Mouse (Mus musculus) kidney, adult 2 months (tissue): ENCODE results near the gene Ppp2r3a. TPM values are rescaled to one million over a fixed set of nuclear protein-coding genes. Genes with fewer than 3 reads are reported as not detected.

Experiments used
- DNase-seq: peaks from one replicate; pipeline ENCODE4 v3.0.0; 2021
- H3K27ac ChIP-seq: fragments of 200-500 bp; 2 replicates; pipeline ENCODE4 v1.5.1; 2012; ENCODE audit warnings: low read depth, low read length, control low read depth, inconsistent platforms; ENCODE audit not compliant: insufficient read depth
- H3K27me3 ChIP-seq: fragments of 200-500 bp; replicated peaks from 2 replicates; pipeline ENCODE4 v1.6.1; 2012; ENCODE audit warnings: mild to moderate bottlenecking, moderate library complexity, low read length, inconsistent platforms; ENCODE audit not compliant: control insufficient read depth, insufficient read depth
- H3K36me3 ChIP-seq: fragments of 200-500 bp; 2 replicates; pipeline ENCODE4 v1.6.1; 2012; ENCODE audit warnings: mild to moderate bottlenecking, moderate library complexity, low read length, inconsistent platforms; ENCODE audit not compliant: control insufficient read depth, insufficient read depth
- H3K4me1 ChIP-seq: fragments of 200-500 bp; 2 replicates; pipeline ENCODE4 v1.6.1; 2011; ENCODE audit warnings: low read length; ENCODE audit not compliant: control insufficient read depth, insufficient read depth
- H3K4me3 ChIP-seq: fragments of 200-500 bp; 2 replicates; pipeline ENCODE4 v1.5.1; 2011; ENCODE audit warnings: mild to moderate bottlenecking, low read depth, low read length, control low read depth; ENCODE audit not compliant: insufficient read depth
- CTCF ChIP-seq: fragments of 200-500 bp; conservative IDR thresholded peaks from 2 replicates; pipeline ENCODE4 v1.5.1; 2011; ENCODE audit warnings: low read depth, mild to moderate bottlenecking, control low read depth, low read length, moderate library complexity, mixed read lengths; ENCODE audit not compliant: insufficient read depth, insufficient read length
- POLR2A ChIP-seq: fragments of 200-500 bp; IDR thresholded peaks from one replicate; pipeline ENCODE4 v1.6.1; 2011; ENCODE audit warnings: low read depth, low read length, control low read depth
- WGBS: fragments of 180-500 bp; shearing (Covaris S2); methylation state at CpG from one replicate; pipeline ENCODE4 v1.1.7; 2018; 5-methylcytosine and 5-hydroxymethylcytosine counted together
- polyA plus RNA-seq: library from polyadenylated mRNA; depleted of rRNA; stranded (reverse); fragments of >200 nt; gene quantifications from 2 replicates; pipeline ENCODE4 v1.2.3, GENCODE M21; 2012

The Ppp2r3a gene
- polyA plus RNA-seq, 1 experiment = 17.6 TPM

DNA sequence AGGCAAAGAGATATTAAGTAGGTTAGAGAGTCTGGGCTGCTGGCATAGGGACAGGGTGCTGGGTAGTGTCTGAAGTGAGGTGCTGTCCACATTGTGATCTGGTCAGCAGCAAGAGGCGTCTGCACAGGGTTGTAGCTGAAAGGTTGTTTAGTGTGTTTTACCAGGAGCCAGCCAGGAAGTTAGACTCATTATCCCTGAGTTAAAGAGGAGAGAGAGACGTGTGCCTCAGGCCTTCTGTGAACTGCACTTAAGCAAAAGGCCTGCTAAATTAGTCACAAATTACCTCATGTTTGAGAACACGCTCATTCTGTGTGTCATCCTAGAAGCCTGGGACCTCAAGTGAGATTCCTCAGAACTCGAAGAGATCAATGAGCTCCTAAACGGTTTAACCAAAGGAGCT, 18.4 kb upstream of the Ppp2r3a start:
- TF ChIP-seq POLR2A = no peak
- no peak for TF ChIP-seq CTCF
- WGBS = 40% methylated on average over 5 of the region's 5 CpGs
- no peak overlapping the region for H3K4me3 ChIP-seq
- H3K27me3 ChIP-seq = no peaks in the 10 kb centered on the region
- H3K27ac ChIP-seq = peak overlapping the region; percentile 98
- H3K36me3 ChIP-seq = no peaks in the 10 kb centered on the region
- H3K4me1 ChIP-seq = peaks cover 47% of the 10 kb centered on the region
- DNase-seq = no peak

GRCm38 (mm10) chr9:101266043-101266442, 14.4 kb upstream of the Ppp2r3a start:
- DNase-seq = peak; percentile 79
- peaks cover 39% of the 10 kb centered on the region for H3K4me1 ChIP-seq
- H3K36me3 ChIP-seq = no peaks in the 10 kb centered on the region
- H3K27me3 ChIP-seq = no peaks in the 10 kb centered on the region
- peak overlapping the region; percentile 72 for H3K27ac ChIP-seq
- TF ChIP-seq POLR2A = no peak
- WGBS = 37% methylated on average over 8 of the region's 8 CpGs
- no peak overlapping the region for H3K4me3 ChIP-seq

- peaks cover 35% of the 10 kb centered on the region for H3K4me1 ChIP-seq
- H3K4me3 ChIP-seq = no peak overlapping the region
- H3K27me3 ChIP-seq = no peaks in the 10 kb centered on the region
- peak overlapping the region; percentile 72 for H3K27ac ChIP-seq
- DNase-seq = peak; percentile 69
- H3K36me3 ChIP-seq = no peaks in the 10 kb centered on the region
- 39% methylated on average over 6 of the region's 6 CpGs for WGBS
- TF ChIP-seq CTCF = no peak
- TF ChIP-seq POLR2A = no peak
Measured at GRCm38 (mm10) chr9:101265546-101265945, 14.0 kb upstream of the Ppp2r3a start.

DNA sequence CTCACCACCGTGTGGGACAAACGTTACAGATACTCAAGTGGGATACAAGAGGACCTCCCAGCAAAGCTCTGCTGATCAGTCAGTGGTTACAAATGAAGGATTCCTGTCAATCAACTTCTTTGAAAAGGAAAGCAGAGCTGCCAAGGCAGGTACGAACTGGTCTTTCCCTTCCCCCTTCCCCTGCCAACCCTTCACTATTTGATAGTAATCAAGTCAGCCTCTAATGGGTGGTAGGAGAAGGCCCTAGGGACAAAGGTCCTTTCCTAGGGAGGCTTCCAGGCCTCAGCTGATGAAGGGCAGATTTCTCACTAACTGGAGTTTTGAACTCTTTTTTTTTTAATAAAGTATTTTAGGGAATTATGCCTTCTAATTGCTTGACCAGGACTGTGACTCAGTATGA, 11.2 kb upstream of the Ppp2r3a start:
- peaks cover 26% of the 10 kb centered on the region for H3K4me1 ChIP-seq
- peak overlapping the region; percentile 93 for H3K27ac ChIP-seq

GRCm38 (mm10) chr9:101261989-101262571, 10.5 kb upstream of the Ppp2r3a start:
- 6% methylated on average over 11 of the region's 11 CpGs for WGBS
- DNase-seq = peak; percentile 96
- no peak for TF ChIP-seq POLR2A
- TF ChIP-seq CTCF = no peak

More for the DNA sequence above, 11.2 kb upstream of the Ppp2r3a start:
- peak; percentile 59 for DNase-seq
- Histone ChIP-seq H3K4me3 (no peak overlapping the region), H3K27me3 (no peaks in the 10 kb centered on the region), H3K36me3 (no peaks in the 10 kb centered on the region)
- TF ChIP-seq CTCF (no peak), POLR2A (no peak)
- 55% methylated on average over 3 of the region's 3 CpGs for WGBS

DNA sequence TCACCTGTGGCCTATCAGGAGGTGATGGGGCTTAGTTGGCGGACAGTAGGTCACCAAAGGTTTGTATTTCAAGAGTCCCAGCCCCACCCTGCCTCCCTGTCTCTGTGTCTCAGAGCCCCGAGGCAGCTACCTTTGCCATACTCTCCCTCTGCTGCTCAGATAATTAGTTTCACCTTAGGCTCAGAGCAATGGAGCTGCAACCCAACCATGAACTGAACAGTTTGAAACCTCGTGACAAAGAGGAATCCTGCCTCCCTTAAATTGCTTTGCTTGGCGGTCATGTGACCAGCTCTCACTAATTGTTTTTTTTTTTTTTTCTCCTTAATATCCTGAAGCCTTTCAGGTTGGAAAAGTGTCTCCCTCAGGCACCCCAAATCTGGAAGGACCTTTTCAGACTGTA, 9.8 kb upstream of the Ppp2r3a start:
- TF ChIP-seq POLR2A (no peak), CTCF (no peak)
- Histone ChIP-seq H3K36me3 (no peaks in the 10 kb centered on the region), H3K27me3 (no peaks in the 10 kb centered on the region), H3K4me1 (peaks cover 23% of the 10 kb centered on the region), H3K27ac (peak overlapping the region; percentile 93), H3K4me3 (no peak overlapping the region)
- WGBS = 37% methylated on average over 4 of the region's 4 CpGs
- DNase-seq = peak; percentile 81

More at GRCm38 (mm10) chr9:101261989-101262571, 10.5 kb upstream of the Ppp2r3a start:
- Histone ChIP-seq H3K27ac (peak overlapping the region; percentile 93), H3K27me3 (no peaks in the 10 kb centered on the region), H3K4me1 (peaks cover 26% of the 10 kb centered on the region), H3K4me3 (no peak overlapping the region), H3K36me3 (no peaks in the 10 kb centered on the region)

- peak; percentile 81 for DNase-seq
- Histone ChIP-seq H3K27ac (peak overlapping the region; percentile 55), H3K36me3 (no peaks in the 10 kb centered on the region), H3K4me1 (peaks cover 12% of the 10 kb centered on the region; the same call in 1 of the 2 replicates), H3K27me3 (no peaks in the 10 kb centered on the region), H3K4me3 (no peak overlapping the region)
- WGBS = 42% methylated on average over 3 of the region's 3 CpGs
- TF ChIP-seq POLR2A = no peak
- TF ChIP-seq CTCF = no peak
Measured at GRCm38 (mm10) chr9:101253136-101253535, 1.5 kb upstream of the Ppp2r3a start.
